9 mouse cellular contexts compared by ENCODE assay signal in the genomic region with DNA sequence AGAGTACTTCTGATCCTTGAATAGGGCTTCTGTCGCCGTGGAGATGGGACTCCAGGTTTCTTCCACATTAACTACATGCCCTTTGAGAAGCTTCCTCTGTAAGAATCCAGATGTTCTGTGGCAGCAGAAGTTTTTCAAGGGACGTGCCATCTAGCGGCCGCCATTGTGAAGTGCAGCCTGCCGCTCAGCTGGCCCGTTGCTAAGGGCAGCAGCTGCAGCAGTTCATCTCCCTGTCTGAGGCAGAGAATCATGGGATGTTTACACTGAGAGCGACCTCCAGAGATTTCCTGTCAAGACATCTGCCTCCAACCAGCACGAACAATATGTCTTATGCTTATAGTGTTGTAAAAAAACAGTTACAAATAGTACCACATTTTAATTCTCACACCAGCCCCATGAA.
A peak's percentile ranks its signal among the peaks of the same experiment; 100 is the strongest.
DNase-seq lines count a peak whose midpoint lies in the region; ATAC-seq and TF ChIP-seq lines count a peak whose summit lies in the region.
"Had no signal": no experiment of that assay in that cellular context is flagged by ENCODE, and none has a peak within 500 bp of the region (broad histone marks: within the 10 kb centered on the region; RNA-seq: fewer than 3 reads in every experiment).

No protein-coding gene starts in this region.

- no peaks in the 10 kb centered on the region for H3K9me3 ChIP-seq in hindbrain, postnatal 0 days (ENCODE audit: low read length)
- H3K9me3 ChIP-seq: megakaryocyte, embryonic 14.5 days had no signal

- H3K9ac ChIP-seq in hindbrain, postnatal 0 days (replicated peaks; ENCODE audit: low read length) = no peak overlapping the region

- peak; percentile 81 for DNase-seq in ZHBTc4 (ENCODE audit: low read depth, low spot score)
- DNase-seq in cerebellum, postnatal 36 days = peak; percentile 24 to 26
- DNase-seq in gastrocnemius, adult 18-20 months (ENCODE audit: low spot score) = peak; percentile 36
- peak; percentile 88 for DNase-seq in hindbrain, postnatal 0 days (ENCODE audit: low spot score)
- DNase-seq in left cerebral cortex, adult 2 months (ENCODE audit: extremely low spot score in 1 of 2, low spot score in 2 of 2) = peak; percentile 73 to 77
- peak; percentile 66 for DNase-seq in right cerebral cortex, postnatal 25 days
- peak; percentile 73 to 77 for DNase-seq in urinary bladder, postnatal 4 days (ENCODE audit: low spot score in 2 of 2)

- ATAC-seq in hindbrain, postnatal 0 days = peak; percentile 85
- ATAC-seq in megakaryocyte, adult 5-6 weeks (ENCODE audit: poor library complexity, severe bottlenecking) = peak; percentile 83

- no peaks in the 10 kb centered on the region for H3K36me3 ChIP-seq in hindbrain, postnatal 0 days (ENCODE audit: insufficient read depth, low read length)

- no peak overlapping the region; the same call in 1 of the 2 replicates for H3K27ac ChIP-seq in hindbrain, postnatal 0 days
- H3K27ac ChIP-seq in left cerebral cortex, adult 2 months = no peak overlapping the region

- intact Hi-C loops in left cerebral cortex, adult 2 months (cut with DNase I) = loop anchor here (2.0 to 5.0 kb wide), 2 partner anchors 171 to 524 kb away; no protein-coding TSS in a partner anchor

- no peak overlapping the region for H3K4me3 ChIP-seq in hindbrain, postnatal 0 days (ENCODE audit: low read length)
- H3K4me3 ChIP-seq in left cerebral cortex, adult 2 months = no peak overlapping the region
- H3K4me3 ChIP-seq: megakaryocyte, embryonic 14.5 days had no signal

- no peak overlapping the region for H3K4me2 ChIP-seq in hindbrain, postnatal 0 days (ENCODE audit: low read depth, low read length)

- TF ChIP-seq CTCF in hindbrain, postnatal 0 days (IDR thresholded peaks at IDR 0.05; ENCODE audit: low read depth) = peak; percentile 95
- TF ChIP-seq CTCF in left cerebral cortex, adult 2 months (IDR thresholded peaks at IDR 0.05) = peak; percentile 97

- H3K4me1 ChIP-seq in hindbrain, postnatal 0 days (ENCODE audit: insufficient read depth, low read length) = peaks cover 8% of the 10 kb centered on the region; the same call in 1 of the 2 replicates
- H3K4me1 ChIP-seq: megakaryocyte, embryonic 14.5 days had no signal

- 2% methylated on average over 9 of the region's 9 CpGs for WGBS in hindbrain, postnatal 0 days

- H3K27me3 ChIP-seq in hindbrain, postnatal 0 days (ENCODE audit: insufficient read depth, low read length) = no peaks in the 10 kb centered on the region
- H3K27me3 ChIP-seq: megakaryocyte, embryonic 14.5 days had no signal

Comparison
In these comparisons a context has a peak if more than half of its experiments do, and no peak if none do; other contexts are left out.
1. DNase-seq: peak in every context shown above with its lines; median percentile 88 in hindbrain, postnatal 0 days; 81 in ZHBTc4; 75 in left cerebral cortex, adult 2 months; 75 in urinary bladder, postnatal 4 days; 66 in right cerebral cortex, postnatal 25 days; 36 in gastrocnemius, adult 18-20 months; 25 in cerebellum, postnatal 36 days.